ENCODE assay signal across 22 mouse cellular contexts in genomic region chr7:83737914-83738490, GRCm38 (mm10). TPM values are rescaled to one million over a fixed set of nuclear protein-coding genes. Genes with fewer than 3 reads are reported as not detected.
A peak's percentile ranks its signal among the peaks of the same experiment; 100 is the strongest.
DNase-seq lines count a peak whose midpoint lies in the region; ATAC-seq and TF ChIP-seq lines count a peak whose summit lies in the region.
"Had no signal": no experiment of that assay in that cellular context is flagged by ENCODE, and none has a peak within 500 bp of the region (broad histone marks: within the 10 kb centered on the region; RNA-seq: fewer than 3 reads in every experiment).

No protein-coding gene starts in this region.

- H3K27me3 ChIP-seq in intestine, embryonic 14.5 days (replicated peaks; ENCODE audit: control insufficient read depth, insufficient read depth, low read length): no peaks in the 10 kb centered on the region
- H3K27me3 ChIP-seq in intestine, embryonic 16.5 days (replicated peaks; ENCODE audit: control insufficient read depth, insufficient read depth, low read length): no peaks in the 10 kb centered on the region
- no peaks in the 10 kb centered on the region for H3K27me3 ChIP-seq in neural tube, embryonic 14.5 days (ENCODE audit: control insufficient read depth, insufficient read depth, low read length)
- H3K27me3 ChIP-seq in neural tube, embryonic 15.5 days (replicated peaks): no peaks in the 10 kb centered on the region
- H3K27me3 ChIP-seq: neural tube, embryonic 12.5 days had no signal

- H3K27ac ChIP-seq in gastrocnemius, adult 2 months: peak overlapping the region; percentile 77
- H3K27ac ChIP-seq in intestine, embryonic 14.5 days (ENCODE audit: low read depth): no peak overlapping the region
- no peak overlapping the region for H3K27ac ChIP-seq in intestine, embryonic 16.5 days (ENCODE audit: low read length)
- no peak overlapping the region for H3K27ac ChIP-seq in neural tube, embryonic 14.5 days (ENCODE audit: low read depth, low read length)
- H3K27ac ChIP-seq in neural tube, embryonic 15.5 days (replicated peaks): no peak overlapping the region; the same call in 1 of the 2 replicates
- H3K27ac ChIP-seq: forebrain, embryonic 10.5 days; left cerebral cortex, adult 2 months; liver, embryonic 14.5 days; neural tube, embryonic 12.5 days had no signal

- no peak overlapping the region for H3K4me2 ChIP-seq in intestine, embryonic 14.5 days (ENCODE audit: low read length)
- H3K4me2 ChIP-seq in intestine, embryonic 16.5 days (ENCODE audit: low read depth, low read length): no peak overlapping the region
- no peak overlapping the region for H3K4me2 ChIP-seq in neural tube, embryonic 14.5 days (ENCODE audit: low read depth, low read length)
- no peak overlapping the region for H3K4me2 ChIP-seq in neural tube, embryonic 15.5 days
- H3K4me2 ChIP-seq: neural tube, embryonic 12.5 days had no signal

- H3K4me1 ChIP-seq in intestine, embryonic 14.5 days (replicated peaks; ENCODE audit: control insufficient read depth, insufficient read depth, low read length): 0 out of 2 replicates have a peak, but pooled peaks cover 4% of the 10 kb centered on the region
- H3K4me1 ChIP-seq in intestine, embryonic 16.5 days (ENCODE audit: control insufficient read depth, insufficient read depth, low read length): peaks cover 2% of the 10 kb centered on the region; the same call in 1 of the 2 replicates
- H3K4me1 ChIP-seq in neural tube, embryonic 14.5 days (ENCODE audit: control insufficient read depth, insufficient read depth, low read length): no peaks in the 10 kb centered on the region
- H3K4me1 ChIP-seq in neural tube, embryonic 15.5 days: no peaks in the 10 kb centered on the region
- H3K4me1 ChIP-seq: neural tube, embryonic 12.5 days had no signal

- H3K4me3 ChIP-seq in gastrocnemius, adult 2 months: no peak overlapping the region
- H3K4me3 ChIP-seq in intestine, embryonic 14.5 days (ENCODE audit: low read depth, low read length): no peak overlapping the region
- H3K4me3 ChIP-seq in intestine, embryonic 16.5 days (ENCODE audit: low read length): no peak overlapping the region
- H3K4me3 ChIP-seq in neural tube, embryonic 14.5 days (ENCODE audit: low read depth, low read length): no peak overlapping the region
- no peak overlapping the region for H3K4me3 ChIP-seq in neural tube, embryonic 15.5 days (replicated peaks)
- H3K4me3 ChIP-seq: forebrain, embryonic 10.5 days; left cerebral cortex, adult 2 months; neural tube, embryonic 12.5 days had no signal

- 34% methylated on average over 6 of the region's 6 CpGs for WGBS in intestine, embryonic 14.5 days
- 40% methylated on average over 6 of the region's 6 CpGs for WGBS in intestine, embryonic 16.5 days
- WGBS in neural tube, embryonic 14.5 days: 35% methylated on average over 6 of the region's 6 CpGs
- WGBS in neural tube, embryonic 15.5 days: 40% methylated on average over 6 of the region's 6 CpGs

- H3K9ac ChIP-seq in intestine, embryonic 14.5 days (ENCODE audit: low read length): no peak overlapping the region
- no peak overlapping the region for H3K9ac ChIP-seq in intestine, embryonic 16.5 days (ENCODE audit: low read depth, low read length)
- no peak overlapping the region for H3K9ac ChIP-seq in neural tube, embryonic 14.5 days (replicated peaks; ENCODE audit: low read depth, low read length)
- no peak overlapping the region for H3K9ac ChIP-seq in neural tube, embryonic 15.5 days (replicated peaks)
- H3K9ac ChIP-seq: liver, embryonic 14.5 days; neural tube, embryonic 12.5 days had no signal

- intact Hi-C loops in gastrocnemius, adult 2 months (cut with DNase I): no loop called here
- intact Hi-C loops in gastrocnemius, postnatal 14 days (cut with DNase I; ENCODE audit: low total_unique reads): no loop called here

- no peak for TF ChIP-seq CTCF in gastrocnemius, adult 2 months (IDR thresholded peaks at IDR 0.05)

- H3K9me3 ChIP-seq in intestine, embryonic 14.5 days (ENCODE audit: control insufficient read depth, low read length): no peaks in the 10 kb centered on the region
- no peaks in the 10 kb centered on the region for H3K9me3 ChIP-seq in intestine, embryonic 16.5 days (ENCODE audit: control insufficient read depth, low read length)
- H3K9me3 ChIP-seq in neural tube, embryonic 14.5 days (ENCODE audit: control insufficient read depth, low read length): no peaks in the 10 kb centered on the region
- H3K9me3 ChIP-seq in neural tube, embryonic 15.5 days (replicated peaks): no peaks in the 10 kb centered on the region
- H3K9me3 ChIP-seq: forebrain, embryonic 10.5 days; neural tube, embryonic 12.5 days had no signal

- ATAC-seq in intestine, embryonic 14.5 days (replicated peaks; ENCODE audit: low FRiP score, low TSS enrichment, low read depth): no peak
- no peak for ATAC-seq in intestine, embryonic 16.5 days
- peak; percentile 46; the same call in 1 of the 2 replicates for ATAC-seq in neural tube, embryonic 14.5 days (ENCODE audit: low read depth)
- ATAC-seq in neural tube, embryonic 15.5 days (ENCODE audit: low FRiP score): no peak
- ATAC-seq: activated CD4-positive, CD25-positive, alpha-beta regulatory T cell, adult 4 months; CD4-positive, CD25-positive, alpha-beta regulatory T cell, adult 4 months had no signal

- H3K36me3 ChIP-seq in intestine, embryonic 14.5 days (ENCODE audit: control insufficient read depth, insufficient read depth, low read length): no peaks in the 10 kb centered on the region
- no peaks in the 10 kb centered on the region for H3K36me3 ChIP-seq in intestine, embryonic 16.5 days (ENCODE audit: control insufficient read depth, insufficient read depth, low read length)
- no peaks in the 10 kb centered on the region for H3K36me3 ChIP-seq in neural tube, embryonic 14.5 days (ENCODE audit: control insufficient read depth, insufficient read depth, low read length)
- H3K36me3 ChIP-seq in neural tube, embryonic 15.5 days: no peaks in the 10 kb centered on the region
- H3K36me3 ChIP-seq: forebrain, embryonic 10.5 days; neural tube, embryonic 12.5 days had no signal

- DNase-seq in gastrocnemius, adult 2 months: no peak
- DNase-seq in gastrocnemius, postnatal 14 days: no peak
- DNase-seq in intestine, embryonic 14.5 days (ENCODE audit: low spot score): peak; percentile 43
- no peak for DNase-seq in kidney, postnatal 4 days
- DNase-seq in spleen, postnatal 4 days (ENCODE audit: low spot score in 2 of 2): no peak
- DNase-seq: adrenal gland, postnatal 14 days; gastrocnemius, postnatal 10 days; kidney, postnatal 36 days; layer of hippocampus, adult 9-11 months; lung, postnatal 14 days; thymus, postnatal 36 days had no signal

RNA-seq across cellular contexts. Expression of gene Il16, which starts 7.5 kb away (rescaled TPM):
- total RNA-seq in gastrocnemius, adult 2 months (2021): 1 to 10 TPM; 1.4 to 1.8 TPM
- total RNA-seq in gastrocnemius, postnatal 14 days (2021): 1 to 10 TPM; 4.2 to 6.6 TPM
- 3.4 and 3.7 TPM in 2 replicates for polyA plus RNA-seq in intestine, embryonic 14.5 days (2014; fragmentation: Nextera tagmentation; extraction: Ambion mirVana)
- 4.3 and 4.9 TPM in 2 replicates for polyA plus RNA-seq in intestine, embryonic 16.5 days (2015; fragmentation: Nextera tagmentation; extraction: Ambion mirVana)
- 0.55 and 0.98 TPM in 2 replicates for polyA plus RNA-seq in neural tube, embryonic 14.5 days (2014; fragmentation: Nextera tagmentation; extraction: Ambion mirVana)
- polyA plus RNA-seq in neural tube, embryonic 15.5 days (2015; fragmentation: Nextera tagmentation; extraction: Ambion mirVana): 1.4 and 8.5 TPM in 2 replicates

RNA-seq across cellular contexts. Expression of gene Cfap161, which starts 56.7 kb away (rescaled TPM):
- not detected for total RNA-seq in gastrocnemius, adult 2 months (2021)
- total RNA-seq in gastrocnemius, postnatal 14 days (2021): not detected
- polyA plus RNA-seq in intestine, embryonic 14.5 days (2014; fragmentation: Nextera tagmentation; extraction: Ambion mirVana): 0.17 and 0.45 TPM in 2 replicates
- 0.13 TPM in 1 of 2 replicates, not detected in the other for polyA plus RNA-seq in intestine, embryonic 16.5 days (2015; fragmentation: Nextera tagmentation; extraction: Ambion mirVana)
- 0.19 and 0.80 TPM in 2 replicates for polyA plus RNA-seq in neural tube, embryonic 14.5 days (2014; fragmentation: Nextera tagmentation; extraction: Ambion mirVana)
- 0.67 and 1.6 TPM in 2 replicates for polyA plus RNA-seq in neural tube, embryonic 15.5 days (2015; fragmentation: Nextera tagmentation; extraction: Ambion mirVana)
- total RNA-seq: adrenal gland, postnatal 14 days; gastrocnemius, postnatal 10 days had no signal
- polyA plus RNA-seq: activated CD4-positive, CD25-positive, alpha-beta regulatory T cell, adult 4 months; CD4-positive, CD25-positive, alpha-beta regulatory T cell, adult 4 months; forebrain, embryonic 10.5 days; kidney, embryonic 14.5 days; neural tube, embryonic 12.5 days; small intestine, adult 2 months had no signal
